Mouse (Mus musculus) adrenal gland, adult 2 months (tissue): ENCODE measurements around the gene Fosl2. TPM values are rescaled to one million over a fixed set of nuclear protein-coding genes. Genes with fewer than 3 reads are reported as not detected.
A peak's percentile ranks its signal among the peaks of the same experiment; 100 is the strongest.

Experiments
- DNase-seq: peaks from one replicate; pipeline ENCODE4 v3.0.0; 2021
- polyA plus RNA-seq: library from polyadenylated mRNA; depleted of rRNA; stranded (reverse); fragments of >200 nt; gene quantifications from 2 replicates; pipeline ENCODE4 v1.2.3, GENCODE M21; 2012
- total RNA-seq, 2 experiments: library from RNA; stranded (reverse); gene quantifications; 2 replicates each; pipeline ENCODE4 v1.2.3; 2021

The Fosl2 gene
- total and polyA plus RNA-seq, 3 experiments = 248 to 347 (median 275) TPM

DNA sequence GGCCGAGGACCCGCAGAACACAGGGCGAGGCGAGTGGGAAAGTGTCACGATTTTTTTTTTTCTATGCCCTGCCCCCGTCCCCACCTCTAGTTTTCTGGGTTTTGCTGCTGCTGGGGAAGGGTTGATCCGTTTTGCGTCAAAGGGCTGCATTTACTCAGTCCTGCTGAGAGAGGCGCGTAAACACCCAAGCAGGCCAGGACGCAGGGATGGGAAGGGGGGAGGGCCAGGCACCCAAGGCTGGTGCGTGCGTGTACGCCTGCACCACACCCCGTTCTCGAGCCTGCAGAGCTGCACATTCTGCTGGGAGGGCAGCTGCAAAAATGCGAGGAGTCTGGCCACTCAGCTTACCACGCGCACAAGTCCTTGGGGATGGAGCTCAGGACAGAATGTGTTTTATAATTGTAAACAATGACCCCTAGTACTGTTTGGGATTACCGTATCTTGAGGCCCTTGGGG, 2.0 kb upstream of the Fosl2 start:
- DNase-seq = peak; percentile 93

DNA sequence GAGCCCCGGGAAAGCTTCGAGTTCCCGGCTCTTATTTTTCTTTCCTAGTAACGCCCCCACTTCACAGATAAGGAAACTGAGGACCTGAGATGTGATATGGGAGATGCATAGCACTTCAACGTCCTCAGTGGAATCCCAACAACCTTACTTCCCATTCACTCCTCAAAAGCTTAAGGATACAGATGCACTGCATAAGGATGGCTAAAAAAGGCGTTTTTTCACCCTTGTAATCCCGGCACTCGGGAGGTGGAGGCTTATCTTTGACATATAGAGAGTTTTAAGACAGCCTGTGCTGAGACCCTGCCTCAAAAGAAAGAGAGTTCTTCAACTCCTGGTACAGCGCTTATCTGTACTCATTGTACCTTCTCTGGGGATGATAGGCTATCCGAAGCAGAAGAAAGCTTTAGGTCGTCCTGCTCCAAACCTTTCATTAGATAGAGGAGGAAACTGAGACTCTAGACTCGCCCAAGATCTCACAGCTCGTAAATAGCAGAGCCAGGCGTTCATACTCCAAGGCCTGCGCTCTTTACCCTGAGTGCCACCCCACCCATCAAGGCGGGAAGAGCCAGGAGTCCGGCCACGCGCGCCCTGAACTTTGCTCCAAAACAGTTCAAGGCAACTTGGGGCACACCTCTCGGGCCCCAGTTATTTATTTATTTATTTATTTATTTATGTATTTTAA, 1.4 kb upstream of the Fosl2 start:
- peak; percentile 74 for DNase-seq

DNA sequence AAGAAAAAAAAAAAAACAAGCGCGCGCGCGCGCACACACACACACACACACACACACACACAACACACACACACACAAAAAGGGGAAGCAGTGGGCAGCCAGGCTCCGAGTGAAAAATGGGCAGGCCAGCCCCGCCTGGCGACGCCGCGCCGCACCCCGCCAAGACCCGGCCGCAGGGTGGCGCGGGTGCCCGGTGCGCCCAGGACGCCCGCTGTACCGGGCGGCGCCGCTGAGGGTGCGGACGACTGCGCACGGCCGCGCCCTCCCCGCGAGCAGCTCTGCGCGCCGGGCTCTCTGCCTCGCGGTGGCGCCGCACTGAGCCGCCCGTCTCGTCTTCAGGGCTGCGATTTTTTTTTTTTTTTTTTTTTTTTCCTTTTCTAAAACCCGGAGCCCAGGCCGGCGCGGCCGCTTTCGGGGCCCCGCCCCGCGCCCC, 682 bp upstream of the Fosl2 start:
- DNase-seq = peak; percentile 90

DNA sequence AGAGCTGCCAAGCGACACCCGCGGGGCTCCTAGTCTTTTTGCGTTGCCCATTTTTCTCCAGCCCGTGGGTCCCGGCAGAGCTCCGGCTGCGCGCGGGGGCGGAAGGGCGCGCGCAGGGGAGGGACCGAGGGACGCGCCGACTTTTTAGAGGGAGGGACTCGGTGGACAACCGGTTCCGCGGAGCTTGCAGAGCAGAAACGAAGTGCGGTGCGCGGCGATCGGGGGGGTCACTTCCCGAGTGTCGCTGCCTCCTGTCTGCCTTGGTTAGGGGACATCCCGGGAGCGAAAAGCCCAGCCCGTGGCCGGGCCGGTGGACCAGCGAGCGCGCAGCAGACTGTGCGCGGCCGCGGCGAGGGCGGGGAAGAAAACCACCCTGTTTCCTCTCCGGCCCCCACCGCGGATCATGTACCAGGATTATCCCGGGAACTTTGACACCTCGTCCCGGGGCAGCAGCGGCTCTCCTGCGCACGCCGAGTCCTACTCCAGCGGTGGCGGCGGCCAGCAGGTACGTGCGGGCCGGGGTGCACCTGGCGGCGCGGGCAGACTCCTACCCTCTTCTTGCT, 781 bp downstream of the Fosl2 start:
- peak; percentile 89 for DNase-seq

DNA sequence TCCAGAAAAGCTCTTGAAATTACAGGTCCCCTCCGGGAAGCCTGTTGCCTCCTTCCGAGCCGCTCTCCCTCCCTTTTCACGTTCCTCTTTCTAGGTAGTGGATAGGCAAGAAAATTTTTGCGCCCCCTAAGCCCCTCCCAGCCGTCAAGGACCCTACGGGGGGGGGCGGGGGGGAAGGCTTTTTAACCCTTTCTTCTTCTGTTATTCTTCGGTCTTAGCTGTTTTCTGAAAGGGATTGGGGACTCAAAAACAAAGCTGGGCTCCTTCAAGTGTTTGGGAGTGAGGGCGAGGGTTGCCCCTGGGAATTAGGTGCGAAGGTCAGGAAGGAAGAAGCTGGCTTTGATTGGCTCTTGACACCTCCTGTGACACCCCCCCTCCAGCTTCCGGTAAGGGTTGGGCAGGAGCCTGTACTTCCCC, 1.5 kb downstream of the Fosl2 start:
- peak; percentile 68 for DNase-seq

DNA sequence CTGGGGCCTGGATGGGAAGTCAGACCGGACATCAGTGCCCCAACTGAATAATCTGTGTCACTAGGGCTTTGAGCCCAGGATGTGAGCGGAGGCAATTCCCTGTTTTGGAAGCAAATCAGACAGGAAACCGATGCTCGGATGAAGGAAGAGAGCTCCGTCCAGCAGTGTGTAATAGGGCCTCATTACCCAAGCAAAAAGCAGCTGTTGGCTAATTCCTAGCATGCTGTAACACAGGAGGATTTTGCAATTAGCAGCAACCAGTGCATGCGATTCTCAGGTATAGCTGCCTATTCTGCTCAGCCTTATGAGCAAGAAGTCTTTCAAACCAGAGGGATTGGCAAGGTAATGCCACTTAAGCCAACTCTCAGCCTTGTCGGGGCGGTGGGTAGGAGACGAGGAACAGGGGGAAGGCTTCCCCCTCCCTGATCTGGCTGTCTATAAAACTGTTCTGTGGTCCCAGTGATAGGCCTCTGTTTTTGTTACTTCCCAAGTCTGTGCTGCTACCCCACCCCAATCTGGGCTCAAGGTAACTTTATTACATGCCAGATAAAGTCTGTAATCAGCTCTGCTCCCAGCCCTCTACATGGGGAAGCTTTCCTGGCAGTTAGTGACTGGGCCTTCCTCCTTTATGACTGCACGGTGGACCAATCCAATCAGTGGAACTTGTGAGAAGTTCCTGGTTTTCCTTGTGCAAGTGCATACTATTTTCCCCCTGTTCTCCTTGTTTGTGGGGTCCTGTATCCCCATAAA, 3.0 kb downstream of the Fosl2 start:
- peak; percentile 67 for DNase-seq

DNA sequence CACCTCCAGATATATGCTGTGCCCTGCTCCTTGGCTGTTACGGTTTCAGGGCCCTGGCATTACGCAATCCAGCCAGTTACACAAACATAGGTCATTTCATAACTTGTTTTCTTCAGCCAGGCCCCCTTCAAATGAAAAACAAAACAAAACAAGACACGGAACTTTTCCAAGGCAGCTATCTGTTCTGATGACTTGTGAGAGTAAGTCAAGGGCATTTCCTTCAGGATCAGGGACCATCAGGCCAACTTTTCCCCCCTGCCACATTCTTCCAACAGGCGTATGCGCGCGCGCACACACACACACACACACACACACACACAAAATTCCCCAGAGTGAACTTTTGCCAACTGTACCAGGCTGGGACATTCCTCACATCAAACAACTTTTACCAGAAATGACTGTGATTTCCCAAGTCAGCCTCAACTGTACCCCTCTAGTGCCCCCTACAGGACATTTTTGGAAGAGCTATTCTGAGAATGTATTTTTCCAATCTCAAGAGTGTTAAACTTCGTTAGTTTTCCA, 4.0 kb downstream of the Fosl2 start:
- DNase-seq = peak; percentile 84

DNA sequence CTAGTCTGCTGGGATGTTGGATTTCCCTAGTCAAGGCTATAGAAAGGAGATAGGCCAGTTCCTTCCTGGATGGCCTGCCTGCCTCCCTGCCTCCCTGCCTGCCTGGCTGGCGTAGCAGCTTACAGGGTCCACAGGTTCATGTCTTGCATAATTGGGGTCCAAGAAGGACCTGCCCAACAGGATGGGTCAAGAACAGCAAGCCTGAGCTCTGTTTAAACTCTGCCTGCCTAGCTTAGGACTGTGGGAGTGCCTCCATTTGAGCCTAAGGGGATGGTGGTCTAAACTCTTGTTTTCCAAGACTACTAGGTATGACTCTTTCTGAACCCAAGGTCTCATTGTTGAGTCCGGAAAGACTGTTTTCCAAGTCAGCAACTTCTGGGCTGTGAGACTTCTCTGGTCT, 6.3 kb downstream of the Fosl2 start:
- peak; percentile 34 for DNase-seq

DNA sequence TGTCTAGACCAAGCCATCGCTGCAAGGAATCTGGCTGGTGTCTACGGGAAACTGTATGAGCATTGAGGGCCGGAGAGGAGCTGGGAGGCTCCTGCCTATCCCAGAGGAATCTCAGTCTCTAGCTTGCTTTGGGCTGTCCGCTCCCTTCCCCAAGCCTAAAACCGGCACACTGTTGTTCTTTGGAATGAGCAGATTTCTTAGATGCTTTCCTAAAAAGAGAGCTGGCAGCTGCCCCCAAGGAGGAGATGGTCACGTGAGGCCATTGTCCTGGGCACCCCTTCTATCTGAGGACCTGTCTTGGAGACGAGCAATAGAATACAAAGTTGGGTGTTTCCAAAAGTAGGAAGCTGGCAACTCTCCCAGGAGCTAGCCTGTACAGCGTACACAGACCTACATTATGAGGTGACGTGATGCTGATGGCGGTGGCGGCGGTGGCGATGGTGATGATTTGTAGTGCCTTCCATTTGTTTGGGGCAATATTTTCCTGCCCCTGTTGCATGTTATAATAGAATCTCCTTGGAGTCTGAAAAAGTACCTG, 7.9 kb downstream of the Fosl2 start:
- DNase-seq = peak; percentile 36

DNA sequence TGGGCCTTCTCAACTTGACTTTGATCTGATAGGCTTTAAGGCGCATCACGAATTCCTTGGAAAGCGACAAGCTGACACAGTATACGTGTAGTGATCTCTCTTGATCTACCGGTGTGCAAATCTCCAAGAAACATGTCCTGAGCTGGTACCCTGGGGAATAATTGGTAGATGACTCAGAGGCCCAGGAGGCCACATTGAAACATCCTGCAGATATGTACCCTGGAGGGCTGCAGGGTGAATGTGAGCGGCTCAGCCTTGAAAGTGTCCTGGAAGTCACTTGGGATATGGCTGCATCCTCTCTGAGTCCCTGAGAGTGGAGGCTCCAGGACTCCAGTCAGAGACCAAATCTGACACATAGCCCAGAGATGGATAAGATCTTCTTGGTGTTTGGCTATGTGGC, 10.7 kb downstream of the Fosl2 start:
- DNase-seq = peak; percentile 57

DNA sequence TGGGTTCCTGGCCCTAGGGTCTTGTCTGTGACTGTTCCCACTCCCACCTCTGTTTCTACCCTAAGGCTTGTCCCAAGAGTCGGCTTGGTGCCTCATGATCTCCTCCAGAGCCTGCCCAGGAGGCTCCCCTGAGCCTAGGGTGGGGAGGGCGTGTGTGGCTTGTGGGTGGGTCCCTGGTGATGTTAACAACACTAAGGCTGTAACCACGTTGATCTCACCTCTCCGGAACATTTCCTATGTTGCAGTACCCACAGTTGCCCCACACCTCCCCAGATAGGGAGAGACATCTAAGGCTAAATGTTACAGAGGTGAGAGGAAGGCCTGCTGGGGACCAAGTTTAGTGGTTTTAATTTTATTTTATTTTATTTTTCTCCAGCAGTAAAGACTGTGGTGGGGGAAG, 13.0 kb downstream of the Fosl2 start:
- peak; percentile 4 for DNase-seq

DNA sequence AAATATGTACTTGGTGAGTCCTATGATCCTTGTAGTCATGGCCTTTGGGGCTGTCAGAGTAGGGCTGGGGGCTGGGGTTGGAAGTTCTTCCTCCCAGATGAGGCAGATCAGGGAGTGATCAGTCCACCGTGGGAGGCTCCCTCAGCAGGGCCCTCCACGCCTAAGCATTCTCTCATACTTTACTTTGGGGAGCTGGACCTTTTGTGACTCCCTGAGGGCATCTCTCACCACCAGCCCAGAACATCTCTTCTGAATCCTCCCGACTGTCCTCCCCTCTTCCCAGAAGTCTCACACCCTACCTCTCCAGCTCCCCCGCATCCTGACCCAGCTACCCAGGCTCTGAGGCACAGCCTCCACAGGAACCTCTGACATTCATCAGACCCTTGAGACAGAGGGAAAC, 15.6 kb downstream of the Fosl2 start:
- peak; percentile 5 for DNase-seq

DNA sequence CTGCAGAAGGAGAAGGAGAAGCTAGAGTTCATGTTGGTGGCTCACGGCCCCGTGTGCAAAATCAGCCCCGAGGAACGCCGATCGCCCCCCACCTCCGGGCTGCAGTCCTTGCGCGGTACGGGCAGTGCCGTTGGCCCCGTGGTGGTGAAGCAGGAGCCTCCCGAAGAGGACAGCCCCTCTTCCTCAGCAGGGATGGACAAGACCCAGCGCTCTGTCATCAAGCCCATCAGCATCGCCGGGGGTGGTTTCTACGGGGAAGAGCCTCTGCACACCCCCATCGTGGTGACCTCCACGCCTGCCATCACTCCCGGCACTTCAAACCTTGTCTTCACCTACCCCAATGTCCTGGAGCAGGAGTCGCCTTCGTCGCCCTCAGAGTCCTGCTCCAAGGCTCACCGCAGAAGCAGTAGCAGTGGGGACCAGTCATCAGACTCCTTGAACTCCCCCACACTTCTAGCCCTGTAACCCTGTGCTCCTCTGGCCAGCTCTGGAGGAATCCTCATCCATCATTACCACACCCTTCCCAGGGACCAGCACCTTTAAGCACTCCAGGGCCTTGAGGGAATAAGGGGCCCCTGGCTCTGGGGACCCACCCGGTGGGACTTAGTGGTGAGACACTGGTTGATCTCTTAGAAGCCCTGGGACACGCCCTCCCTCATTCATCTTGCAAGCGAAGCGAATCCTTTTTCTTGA, 17.3 kb downstream of the Fosl2 start:
- DNase-seq = peak; percentile 25

DNA sequence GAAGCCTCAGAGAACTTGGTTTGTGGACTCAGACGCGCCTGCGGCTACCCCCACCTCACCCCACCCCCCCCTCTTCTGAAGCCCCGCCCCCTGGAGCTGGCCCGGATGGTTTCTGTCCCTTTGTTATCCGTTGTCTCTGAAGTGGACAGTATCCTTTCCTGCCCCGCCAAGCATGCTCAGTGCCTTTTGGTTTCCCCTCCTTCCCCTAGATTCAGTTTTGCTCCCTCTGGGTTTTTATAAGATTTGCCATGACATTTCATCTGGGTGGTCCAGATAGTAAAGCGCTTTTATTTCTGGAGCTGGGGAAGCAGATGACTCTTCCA, 17.8 kb downstream of the Fosl2 start:
- no peak for DNase-seq

DNA sequence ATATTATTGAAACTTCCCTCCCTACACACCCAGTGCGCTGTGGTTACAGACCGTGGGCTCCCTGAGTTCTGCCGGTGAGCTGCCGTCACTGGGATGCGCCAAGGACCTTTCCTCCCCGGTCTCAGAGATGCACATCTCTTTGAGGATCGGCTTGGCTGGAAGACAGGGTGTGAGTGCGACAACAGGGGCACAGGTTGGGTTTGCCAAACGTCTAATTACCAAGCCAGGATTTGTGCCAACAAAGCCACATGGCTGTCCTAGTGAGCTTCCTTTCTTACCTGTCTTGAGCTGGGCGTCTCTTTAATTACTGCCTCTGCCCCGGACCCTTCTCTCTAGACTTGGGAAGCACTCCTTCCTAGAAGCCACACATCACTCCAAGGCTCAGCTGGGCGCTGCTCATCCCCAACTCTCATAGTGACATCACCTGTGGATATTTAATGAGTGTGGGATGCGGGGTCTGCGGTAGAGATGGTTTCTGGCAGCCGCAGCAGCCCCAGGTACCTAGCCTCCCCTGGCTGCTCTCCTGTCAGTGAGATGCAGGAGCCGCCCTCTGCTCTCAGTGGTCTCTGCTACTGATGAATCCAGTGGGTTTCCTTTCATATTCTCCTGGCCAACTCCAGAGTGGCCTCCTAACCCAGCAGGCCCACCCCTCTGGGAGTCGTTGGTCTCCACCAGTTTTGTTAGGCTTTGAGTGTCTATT, 18.3 kb downstream of the Fosl2 start:
- DNase-seq = peak; percentile 13

DNA sequence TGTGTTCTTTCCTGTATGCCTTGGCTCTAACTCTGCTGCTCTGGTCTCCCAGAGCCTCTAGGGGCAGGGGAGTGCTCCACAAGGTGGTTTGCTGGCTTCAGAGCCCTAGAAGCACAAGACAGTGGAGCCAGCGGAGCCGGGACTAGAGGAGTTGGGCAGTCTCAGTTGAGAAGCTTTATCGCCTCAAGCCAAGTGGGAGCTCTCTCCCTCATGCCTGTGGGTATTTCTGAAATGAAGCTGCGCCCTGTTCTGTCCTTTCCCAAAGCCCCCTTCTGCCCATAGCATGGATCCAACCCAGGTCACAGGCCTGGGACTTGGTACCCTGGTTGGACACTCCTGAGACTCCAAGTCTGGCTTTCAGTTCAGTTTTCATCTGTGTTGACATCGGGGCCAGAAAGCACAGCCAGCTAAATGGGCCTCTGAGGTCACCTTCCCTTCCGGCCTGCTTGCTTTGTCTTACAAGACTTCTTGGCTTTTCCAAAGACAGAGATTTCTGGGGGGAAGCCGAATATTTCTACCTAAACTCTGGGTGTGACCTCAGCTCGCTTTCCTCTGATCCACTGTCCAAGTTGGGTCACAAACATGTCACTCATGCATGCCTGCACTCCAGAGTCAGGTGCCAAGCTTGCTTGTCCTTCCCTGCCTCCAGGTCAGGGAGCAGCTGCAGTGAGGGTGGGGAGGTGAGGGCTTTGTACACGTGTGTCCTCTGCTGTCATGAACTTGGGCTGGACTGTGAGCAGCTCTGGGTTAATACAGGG, 19.5 kb downstream of the Fosl2 start:
- DNase-seq = peak; percentile 48

DNA sequence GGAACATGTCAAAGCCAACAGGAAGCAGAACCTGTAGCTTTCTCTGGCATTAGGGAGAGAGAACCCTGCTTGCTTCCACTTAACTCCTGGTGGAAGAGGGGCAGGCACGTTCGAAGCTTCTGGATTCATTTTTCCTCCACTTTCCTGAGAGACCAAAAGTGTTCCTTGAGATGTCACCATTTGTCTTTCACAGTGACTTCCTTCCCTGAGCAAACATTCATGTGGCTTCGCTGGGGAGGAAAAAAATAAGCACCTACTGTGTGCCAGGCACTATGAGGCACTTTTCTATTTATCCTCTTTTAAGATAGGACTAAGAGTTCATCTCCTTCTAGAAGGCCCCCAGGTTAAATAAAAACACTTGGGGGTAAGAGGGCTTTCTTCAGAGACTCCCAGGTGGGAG, 20.3 kb downstream of the Fosl2 start:
- peak; percentile 8 for DNase-seq

DNA sequence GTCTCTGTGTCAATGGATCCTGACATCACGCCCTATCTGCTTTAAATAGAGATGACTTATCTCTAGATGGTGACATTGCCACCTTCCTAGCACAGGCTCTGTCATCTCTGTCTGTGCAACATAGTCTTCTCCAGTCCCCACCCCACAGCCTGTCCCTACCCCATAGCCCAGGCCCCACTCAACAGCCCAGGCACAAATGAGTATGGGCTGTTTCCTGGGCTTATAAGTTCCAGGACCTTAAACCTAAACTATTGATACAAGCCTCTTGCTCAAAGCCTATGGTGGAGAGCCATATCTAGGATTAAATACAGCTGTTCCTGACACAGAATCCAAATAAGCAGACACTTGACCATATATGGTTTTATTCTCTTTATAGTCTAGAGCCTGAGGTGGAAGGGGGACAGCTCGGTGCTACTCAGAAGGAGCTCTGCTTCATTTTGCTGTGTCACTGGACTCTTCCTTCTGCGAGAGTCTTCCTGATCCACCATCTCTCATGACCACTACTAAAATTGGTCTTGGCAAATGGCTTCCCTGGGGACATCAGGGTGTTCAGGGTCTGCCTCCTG, 28.0 kb downstream of the Fosl2 start:
- no peak for DNase-seq

DNA sequence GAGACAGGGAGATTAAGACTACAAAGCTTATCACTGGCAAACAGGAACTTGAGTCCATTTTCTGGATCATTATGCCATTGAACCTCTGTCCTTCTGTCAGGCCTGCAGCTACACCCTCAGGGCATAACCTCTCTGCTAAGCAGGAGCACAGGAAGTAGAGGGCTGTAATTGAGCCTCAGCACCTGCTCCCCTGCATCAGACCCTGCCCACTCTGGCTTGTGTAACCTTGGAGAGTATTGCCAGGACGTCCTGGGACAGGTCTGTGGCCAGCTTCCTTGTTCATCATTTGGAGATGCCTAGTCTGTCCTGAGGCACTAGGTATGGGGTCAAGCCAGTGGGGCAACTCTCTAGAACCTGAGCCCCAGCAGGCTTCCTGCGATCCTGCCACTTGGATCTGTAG, 36.6 kb downstream of the Fosl2 start:
- no peak for DNase-seq

DNA sequence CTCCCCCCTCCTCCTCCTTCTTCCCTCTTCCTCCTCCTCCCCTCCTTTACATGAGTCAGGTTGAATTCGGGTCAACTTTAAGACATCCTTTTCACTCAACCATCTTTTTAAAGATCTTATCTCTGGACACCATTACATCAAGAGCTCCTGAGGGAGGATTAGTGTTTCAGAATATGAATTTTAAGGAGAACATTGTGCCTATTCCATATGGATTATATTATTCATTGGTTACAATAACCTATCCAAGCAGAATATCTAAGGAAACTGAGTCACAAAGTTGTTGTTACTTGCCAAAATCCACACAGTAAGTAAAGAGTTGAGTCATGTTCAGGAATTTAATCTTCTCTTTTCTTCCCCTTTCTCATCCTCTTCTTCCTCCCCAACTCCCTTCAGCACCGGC, 41.2 kb downstream of the Fosl2 start:
- DNase-seq = no peak

DNA sequence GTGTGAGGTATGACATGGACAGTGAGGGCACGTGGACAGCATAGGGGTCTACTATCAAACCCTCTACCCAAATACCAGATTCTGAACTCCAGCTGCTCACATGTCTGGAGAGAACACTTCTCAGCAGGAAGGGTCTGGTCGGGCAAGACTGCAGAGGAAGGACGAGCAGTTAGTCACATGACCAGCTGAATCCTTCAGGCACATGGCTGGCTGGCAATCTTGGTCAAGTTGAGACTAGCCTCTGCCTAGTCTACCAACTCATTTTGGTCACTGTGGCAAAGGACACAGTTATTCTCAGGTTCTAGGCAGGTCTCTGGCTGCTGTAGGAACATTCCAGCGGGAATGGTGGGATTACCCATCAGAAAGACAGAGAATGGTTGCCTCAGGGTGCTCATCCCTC, 42.1 kb downstream of the Fosl2 start:
- DNase-seq = no peak
